Mouse (Mus musculus) testis, adult 2 months (tissue): ENCODE data around the gene Ddb1.

Experiments used
- CTCF ChIP-seq: fragments of 200-500 bp; IDR thresholded peaks from 2 replicates; pipeline ENCODE4 v1.5.1; 2012; ENCODE audit warnings: low read depth, mild to moderate bottlenecking, inconsistent platforms, low read length, moderate library complexity; ENCODE audit not compliant: control insufficient read depth, insufficient read depth, insufficient replicate concordance
- POLR2A ChIP-seq: fragments of 200-500 bp; IDR thresholded peaks from 2 replicates; pipeline ENCODE4 v1.6.1; 2012; ENCODE audit warnings: low read depth, mild to moderate bottlenecking, inconsistent platforms, low read length, moderate library complexity; ENCODE audit not compliant: control insufficient read depth

DNA sequence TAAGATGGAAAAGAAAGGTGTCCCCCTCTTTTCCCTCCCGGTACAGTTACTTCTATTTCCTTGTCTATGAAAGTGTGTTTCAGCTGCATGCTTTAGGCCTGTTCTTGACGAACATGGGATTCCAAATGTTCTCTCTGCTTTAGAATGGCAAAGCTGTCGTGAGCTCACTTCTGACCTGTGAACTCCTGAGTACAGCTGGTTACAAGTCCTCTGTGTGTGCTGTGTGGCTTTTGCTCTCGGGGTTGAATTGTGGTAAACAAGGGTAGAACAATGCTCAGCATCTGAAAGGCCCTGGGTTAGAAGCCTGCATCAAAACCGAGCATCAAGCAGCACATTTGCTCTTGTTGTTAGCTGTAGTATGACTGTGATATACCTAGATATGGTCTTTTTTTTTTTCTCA lies 42.8 kb upstream of the Ddb1 start:
- no peak for TF ChIP-seq POLR2A
- TF ChIP-seq CTCF: no peak
